ENCODE assay signal across 28 mouse cellular contexts in the genomic region with DNA sequence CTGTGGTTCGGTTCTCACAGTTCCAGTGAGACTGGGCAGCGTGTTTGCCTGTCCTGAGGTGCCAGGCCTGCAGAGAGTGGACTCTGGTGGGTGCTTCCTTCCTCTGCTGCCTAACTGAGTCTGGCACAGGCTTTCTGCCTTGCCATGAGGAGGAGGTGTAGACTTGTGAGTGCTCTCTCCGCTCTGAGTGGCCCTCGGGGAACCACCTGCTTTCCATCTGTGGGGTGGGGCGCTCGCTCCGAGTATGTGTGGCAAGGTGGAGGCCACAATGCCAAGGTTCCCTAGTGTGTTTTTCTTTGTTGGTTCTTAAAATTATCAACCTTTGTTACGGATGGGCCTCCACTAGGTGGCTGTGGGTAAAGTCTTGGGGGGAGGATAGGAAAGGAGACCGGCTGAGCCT. TPM values are rescaled to one million over a fixed set of nuclear protein-coding genes. Genes with fewer than 3 reads are reported as not detected.
DNase-seq lines count a peak whose midpoint lies in the region; ATAC-seq and TF ChIP-seq lines count a peak whose summit lies in the region.
"Had no signal": no experiment of that assay in that cellular context is flagged by ENCODE, and none has a peak within 500 bp of the region (broad histone marks: within the 10 kb centered on the region; RNA-seq: fewer than 3 reads in every experiment).

No protein-coding gene starts in this region.

- no peak for TF ChIP-seq CTCF in liver, postnatal 0 days (IDR thresholded peaks at IDR 0.05; ENCODE audit: low read depth)

- no peak overlapping the region for H3K9ac ChIP-seq in liver, postnatal 0 days (replicated peaks)
- no peak overlapping the region for H3K9ac ChIP-seq in hindbrain, embryonic 11.5 days (ENCODE audit: low read depth, low read length)
- H3K9ac ChIP-seq: embryonic facial prominence, embryonic 13.5 days; forebrain, embryonic 13.5 days; heart, embryonic 12.5 days; heart, embryonic 15.5 days; hindbrain, embryonic 15.5 days had no signal

- no peak overlapping the region for H3K27ac ChIP-seq in liver, postnatal 0 days (ENCODE audit: low read depth)
- H3K27ac ChIP-seq in hindbrain, embryonic 11.5 days (ENCODE audit: low read depth, low read length): no peak overlapping the region
- H3K27ac ChIP-seq: embryonic facial prominence, embryonic 10.5 days; embryonic facial prominence, embryonic 13.5 days; forebrain, embryonic 13.5 days; heart, embryonic 15.5 days; hindbrain, embryonic 10.5 days; hindbrain, embryonic 15.5 days had no signal

- TF ChIP-seq EP300 in liver, postnatal 0 days (IDR thresholded peaks at IDR 0.05; ENCODE audit: low read depth): no peak

- peaks cover 7% of the 10 kb centered on the region for H3K79me2 ChIP-seq in myocyte (ENCODE audit: control insufficient read depth, insufficient read depth)

- no peak overlapping the region for H3K4me2 ChIP-seq in liver, postnatal 0 days (ENCODE audit: low read depth, low read length)
- H3K4me2 ChIP-seq in myocyte (ENCODE audit: low read depth): no peak overlapping the region
- no peak overlapping the region for H3K4me2 ChIP-seq in hindbrain, embryonic 11.5 days (replicated peaks; ENCODE audit: low read depth, low read length)
- H3K4me2 ChIP-seq: embryonic facial prominence, embryonic 13.5 days; forebrain, embryonic 13.5 days; heart, embryonic 12.5 days; heart, embryonic 15.5 days; hindbrain, embryonic 15.5 days had no signal

- peak; percentile 6 for DNase-seq in adrenal gland, postnatal 10 days
- DNase-seq in adrenal gland, adult 2 months: no peak
- peak; percentile 12 for DNase-seq in liver, postnatal 0 days
- DNase-seq in liver: no peak
- peak; percentile 46 for DNase-seq in lung, postnatal 25 days (ENCODE audit: low spot score)
- DNase-seq in lung, postnatal 14 days: no peak
- DNase-seq in hindbrain, embryonic 11.5 days (ENCODE audit: low spot score): no peak
- DNase-seq: cerebellum, adult 11-12 months; cerebellum, adult 8-10 months; cerebellum, postnatal 10 days; cerebellum, postnatal 36 days; embryo, embryonic 11 days; gastrocnemius, postnatal 25 days; heart, adult 18-20 months; heart, postnatal 10 days; heart, postnatal 36 days had no signal

- peaks cover 66% of the 10 kb centered on the region for H3K36me3 ChIP-seq in liver, postnatal 0 days (replicated peaks; ENCODE audit: insufficient read depth, low read length)
- H3K36me3 ChIP-seq in myocyte (ENCODE audit: control insufficient read depth, insufficient read depth): peaks cover 51% of the 10 kb centered on the region
- H3K36me3 ChIP-seq in hindbrain, embryonic 11.5 days (ENCODE audit: control insufficient read depth, insufficient read depth, low read length): 0 out of 2 replicates have a peak, but pooled peaks cover 14% of the 10 kb centered on the region

- H3K4me1 ChIP-seq in liver, postnatal 0 days (ENCODE audit: insufficient read depth): no peaks in the 10 kb centered on the region
- no peaks in the 10 kb centered on the region for H3K4me1 ChIP-seq in hindbrain, embryonic 11.5 days (replicated peaks; ENCODE audit: control insufficient read depth, insufficient read depth, low read length)
- H3K4me1 ChIP-seq: forebrain, embryonic 13.5 days; hindbrain, embryonic 10.5 days; hindbrain, embryonic 15.5 days had no signal

- no peak overlapping the region for H3ac ChIP-seq in myocyte (ENCODE audit: control insufficient read depth, insufficient read length)

- H3K9me3 ChIP-seq in liver, postnatal 0 days (ENCODE audit: low read length): no peaks in the 10 kb centered on the region
- no peaks in the 10 kb centered on the region for H3K9me3 ChIP-seq in hindbrain, embryonic 11.5 days (ENCODE audit: control insufficient read depth, low read length)
- H3K9me3 ChIP-seq: embryonic facial prominence, embryonic 10.5 days; embryonic facial prominence, embryonic 13.5 days; forebrain, embryonic 13.5 days; G1E; heart, embryonic 12.5 days; heart, embryonic 15.5 days; hindbrain, embryonic 10.5 days; hindbrain, embryonic 15.5 days had no signal

- H3K4me3 ChIP-seq in liver, postnatal 0 days (ENCODE audit: low read depth, low read length): no peak overlapping the region
- H3K4me3 ChIP-seq in myocyte: no peak overlapping the region
- no peak overlapping the region for H3K4me3 ChIP-seq in hindbrain, embryonic 11.5 days (ENCODE audit: low read depth, low read length)
- H3K4me3 ChIP-seq: embryonic facial prominence, embryonic 10.5 days; embryonic facial prominence, embryonic 13.5 days; erythroblast, embryonic 14.5 days; forebrain, embryonic 13.5 days; heart, embryonic 12.5 days; heart, embryonic 15.5 days; hindbrain, embryonic 10.5 days; hindbrain, embryonic 15.5 days had no signal

- no peak for ATAC-seq in liver, postnatal 0 days
- no peak for ATAC-seq in hindbrain, embryonic 11.5 days (ENCODE audit: low FRiP score)
- ATAC-seq: forebrain, embryonic 13.5 days; forebrain, embryonic 16.5 days; Patski had no signal

- 96% methylated on average over 9 of the region's 9 CpGs for WGBS in liver, postnatal 0 days (ENCODE audit: insufficient replicate concordance)
- WGBS in hindbrain, embryonic 11.5 days: 94% methylated on average over 9 of the region's 9 CpGs

- peak; percentile 32 for TF ChIP-seq POLR2A in myocyte (IDR thresholded peaks at IDR 0.05; ENCODE audit: insufficient read length, low read depth)

- no peaks in the 10 kb centered on the region for H3K27me3 ChIP-seq in liver, postnatal 0 days (ENCODE audit: insufficient read depth, low read length)
- no peaks in the 10 kb centered on the region for H3K27me3 ChIP-seq in myocyte (ENCODE audit: control insufficient read depth, insufficient read depth, insufficient read length)
- H3K27me3 ChIP-seq in hindbrain, embryonic 11.5 days (ENCODE audit: control insufficient read depth, insufficient read depth, low read length): no peaks in the 10 kb centered on the region
- H3K27me3 ChIP-seq: embryonic facial prominence, embryonic 13.5 days; forebrain, embryonic 13.5 days; heart, embryonic 12.5 days; heart, embryonic 15.5 days; hindbrain, embryonic 15.5 days; Patski had no signal

TF ChIP-seq in myocyte, 11 proteins besides CTCF, POLR2A, EP300 and RAD21:
- TF ChIP-seq POLR2AphosphoS2 (IDR thresholded peaks at IDR 0.05; ENCODE audit: insufficient read length, low read depth) (no peak), CEBPB (IDR thresholded peaks at IDR 0.05; ENCODE audit: insufficient read depth, poor library complexity, severe bottlenecking) (no peak), USF1 (IDR thresholded peaks at IDR 0.05; ENCODE audit: low read depth) (no peak), REST (IDR thresholded peaks at IDR 0.05; ENCODE audit: insufficient read depth, insufficient read length) (no peak), TCF3 (IDR thresholded peaks at IDR 0.05; ENCODE audit: insufficient read length, low read depth) (no peak), E2F4 (IDR thresholded peaks at IDR 0.05; ENCODE audit: insufficient read depth) (no peak), MYOD1 (IDR thresholded peaks at IDR 0.05; ENCODE audit: control insufficient read depth in 1 of 3, insufficient read length in 2 of 3, low read depth in 2 of 3) (no peak), MYOG (IDR thresholded peaks at IDR 0.05; ENCODE audit: control insufficient read depth in 1 of 3, insufficient read depth in 1 of 3, insufficient read length in 2 of 3, low read depth in 2 of 3) (no peak), MAX (IDR thresholded peaks at IDR 0.05; ENCODE audit: low read depth) (no peak), SRF (IDR thresholded peaks at IDR 0.05; ENCODE audit: control insufficient read depth, insufficient read length, low read depth) (no peak), TCF12 (IDR thresholded peaks at IDR 0.05; ENCODE audit: insufficient read depth, poor library complexity, severe bottlenecking) (no peak)

RNA-seq across cellular contexts. Expression of a gene that starts 16.2 kb away (rescaled TPM):
- total RNA-seq in adrenal gland, postnatal 10 days (2021): 100 to 1,000 TPM; 581 to 642 TPM
- total RNA-seq in adrenal gland, adult 2 months (2021): 100 to 1,000 TPM; 549 to 716 TPM
- polyA plus RNA-seq in adrenal gland, adult 2 months (2012; rRNA removed): 1,176 and 1,311 TPM in 2 replicates
- polyA plus RNA-seq in liver, postnatal 0 days (2015; fragmentation: Nextera tagmentation; extraction: Ambion mirVana): 566 and 586 TPM in 2 replicates
- 691 TPM for polyA plus RNA-seq in myocyte (2012; fragmentation: generic; extraction: Trizol)
- polyA plus RNA-seq in hindbrain, embryonic 11.5 days (2014; fragmentation: Nextera tagmentation; extraction: Ambion mirVana): 212 and 224 TPM in 2 replicates

RNA-seq across cellular contexts. Expression of a gene that starts 38.6 kb away (rescaled TPM):
- total RNA-seq in adrenal gland, postnatal 10 days (2021): 10 to 100 TPM; 27.6 to 31.7 TPM
- total RNA-seq in adrenal gland, adult 2 months (2021): 10 to 100 TPM; 13.9 to 23.6 TPM
- 19.7 and 22.2 TPM in 2 replicates for polyA plus RNA-seq in adrenal gland, adult 2 months (2012; rRNA removed)
- 2.2 and 2.4 TPM in 2 replicates for polyA plus RNA-seq in liver, postnatal 0 days (2015; fragmentation: Nextera tagmentation; extraction: Ambion mirVana)
- polyA plus RNA-seq in myocyte (2012; fragmentation: generic; extraction: Trizol): 62.6 TPM
- polyA plus RNA-seq in hindbrain, embryonic 11.5 days (2014; fragmentation: Nextera tagmentation; extraction: Ambion mirVana): 10.5 and 11.4 TPM in 2 replicates

RNA-seq across cellular contexts. Expression of a gene that starts 48.7 kb away (rescaled TPM):
- 10 to 100 TPM; 19.8 to 34.0 TPM for total RNA-seq in adrenal gland, postnatal 10 days (2021)
- 10 to 100 TPM; 16.8 to 20.4 TPM for total RNA-seq in adrenal gland, adult 2 months (2021)
- 35.2 and 43.9 TPM in 2 replicates for polyA plus RNA-seq in adrenal gland, adult 2 months (2012; rRNA removed)
- polyA plus RNA-seq in liver, postnatal 0 days (2015; fragmentation: Nextera tagmentation; extraction: Ambion mirVana): 0.49 and 0.53 TPM in 2 replicates
- polyA plus RNA-seq in myocyte (2012; fragmentation: generic; extraction: Trizol): 40.9 TPM
- polyA plus RNA-seq in hindbrain, embryonic 11.5 days (2014; fragmentation: Nextera tagmentation; extraction: Ambion mirVana): 9.3 and 10.2 TPM in 2 replicates

Comparison
In these comparisons a context has a peak if more than half of its experiments do, and no peak if none do; other contexts are left out.
1. DNase-seq: peak in adrenal gland, postnatal 10 days (single experiment), liver, postnatal 0 days (single experiment) and lung, postnatal 25 days (single experiment); none in adrenal gland, adult 2 months (single experiment), liver (single experiment), lung, postnatal 14 days (single experiment) and hindbrain, embryonic 11.5 days (single experiment).